22 mouse cellular contexts compared by ENCODE assay signal in genomic region chr11:47333702-47334101, GRCm38 (mm10).
"Had no signal": no experiment of that assay in that cellular context is flagged by ENCODE, and none has a peak within 500 bp of the region (broad histone marks: within the 10 kb centered on the region; RNA-seq: fewer than 3 reads in every experiment).

No protein-coding gene starts in this region.

- ATAC-seq: liver, postnatal 0 days; lung, postnatal 0 days; midbrain, embryonic 13.5 days; midbrain, embryonic 15.5 days had no signal

- H3K9me3 ChIP-seq: liver, embryonic 15.5 days; lung, embryonic 15.5 days; midbrain, embryonic 13.5 days; midbrain, embryonic 15.5 days; neural tube, embryonic 13.5 days; neural tube, embryonic 15.5 days had no signal

- DNase-seq: liver, postnatal 0 days; lung, adult 2 months; lung, postnatal 14 days; lung, postnatal 36 days; retina, postnatal 1 day; right cerebral cortex, adult 18-20 months; right cerebral cortex, postnatal 25 days; right cerebral cortex, postnatal 4 days; spleen, adult 18-20 months; thymus, adult 18-20 months; thymus, postnatal 14 days; thymus, postnatal 36 days had no signal

- H3K36me3 ChIP-seq: liver, embryonic 15.5 days; lung, embryonic 15.5 days; midbrain, embryonic 13.5 days; midbrain, embryonic 15.5 days; neural tube, embryonic 13.5 days; neural tube, embryonic 15.5 days had no signal

- H3K4me3 ChIP-seq: liver, embryonic 15.5 days; lung, embryonic 15.5 days; megakaryocyte, embryonic 14.5 days; midbrain, embryonic 13.5 days; midbrain, embryonic 15.5 days; neural tube, embryonic 13.5 days; neural tube, embryonic 15.5 days had no signal

- H3K4me1 ChIP-seq: liver, embryonic 15.5 days; lung, embryonic 15.5 days; midbrain, embryonic 13.5 days; midbrain, embryonic 15.5 days; neural tube, embryonic 13.5 days; neural tube, embryonic 15.5 days had no signal

- H3K4me2 ChIP-seq: liver, embryonic 15.5 days; lung, embryonic 15.5 days; midbrain, embryonic 11.5 days; midbrain, embryonic 13.5 days; midbrain, embryonic 15.5 days; neural tube, embryonic 13.5 days; neural tube, embryonic 15.5 days had no signal

- H3K27me3 ChIP-seq: liver, embryonic 15.5 days; lung, embryonic 15.5 days; midbrain, embryonic 13.5 days; midbrain, embryonic 15.5 days; neural tube, embryonic 13.5 days; neural tube, embryonic 15.5 days had no signal

- H3K9ac ChIP-seq: liver, embryonic 15.5 days; liver, postnatal 0 days; lung, embryonic 15.5 days; midbrain, embryonic 13.5 days; midbrain, embryonic 15.5 days; neural tube, embryonic 13.5 days; neural tube, embryonic 15.5 days had no signal

- H3K27ac ChIP-seq: liver, embryonic 15.5 days; lung, embryonic 15.5 days; macrophage; midbrain, embryonic 13.5 days; midbrain, embryonic 15.5 days; neural tube, embryonic 13.5 days; neural tube, embryonic 15.5 days had no signal
